Comparison of ENCODE assay signal across 24 mouse cellular contexts in the genomic region with DNA sequence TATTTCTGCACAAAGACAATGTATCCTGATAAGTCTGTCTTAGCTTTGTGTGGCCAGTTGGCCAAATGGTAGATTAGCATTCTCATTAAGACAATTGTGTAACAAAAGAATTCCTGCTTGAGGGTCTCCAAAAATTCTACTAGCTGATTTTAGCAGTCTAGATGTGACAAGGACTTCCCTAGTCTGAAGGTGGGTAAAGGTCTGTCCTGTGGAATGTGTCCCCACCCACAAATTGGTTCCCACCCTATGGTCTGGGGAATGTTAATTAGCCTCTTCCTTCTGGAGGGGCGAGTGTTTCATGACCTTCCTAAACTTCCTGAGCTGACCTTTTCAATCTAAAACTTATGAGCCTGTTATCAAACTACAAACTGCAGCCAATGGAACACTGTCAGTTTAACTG.
"Had no signal": no experiment of that assay in that cellular context is flagged by ENCODE, and none has a peak within 500 bp of the region (broad histone marks: within the 10 kb centered on the region; RNA-seq: fewer than 3 reads in every experiment).

No protein-coding gene starts in this region.

- H3K9me3 ChIP-seq: heart, embryonic 13.5 days; heart, embryonic 15.5 days; hindbrain, embryonic 13.5 days; hindbrain, embryonic 15.5 days; kidney, embryonic 15.5 days; limb, embryonic 10.5 days; limb, embryonic 12.5 days; liver, embryonic 13.5 days had no signal

- H3K27me3 ChIP-seq: heart, embryonic 13.5 days; heart, embryonic 15.5 days; hindbrain, embryonic 13.5 days; hindbrain, embryonic 15.5 days; kidney, embryonic 15.5 days; limb, embryonic 12.5 days; liver, embryonic 13.5 days had no signal

- H3K36me3 ChIP-seq: heart, embryonic 13.5 days; heart, embryonic 15.5 days; hindbrain, embryonic 13.5 days; hindbrain, embryonic 15.5 days; kidney, embryonic 15.5 days; limb, embryonic 10.5 days; limb, embryonic 12.5 days; liver, embryonic 13.5 days had no signal

- H3K27ac ChIP-seq: heart, adult 2 months; heart, embryonic 13.5 days; heart, embryonic 15.5 days; hindbrain, embryonic 13.5 days; hindbrain, embryonic 15.5 days; hindbrain, postnatal 0 days; kidney, embryonic 15.5 days; kidney, postnatal 0 days; limb, embryonic 10.5 days; limb, embryonic 12.5 days; liver, embryonic 13.5 days had no signal

- H3K9ac ChIP-seq: heart, embryonic 13.5 days; heart, embryonic 15.5 days; hindbrain, embryonic 13.5 days; hindbrain, embryonic 15.5 days; kidney, embryonic 15.5 days; limb, embryonic 12.5 days; liver, embryonic 13.5 days had no signal

- H3K4me1 ChIP-seq: heart, embryonic 13.5 days; heart, embryonic 15.5 days; hindbrain, embryonic 13.5 days; hindbrain, embryonic 15.5 days; kidney, embryonic 15.5 days; limb, embryonic 10.5 days; limb, embryonic 12.5 days; liver, embryonic 13.5 days had no signal

- DNase-seq: gastrocnemius, postnatal 14 days; gastrocnemius, postnatal 36 days; heart, adult 11 months; heart, adult 2 months; heart, postnatal 14 days; heart, postnatal 36 days; kidney, adult 11 months; kidney, adult 2 months; kidney, adult 9 months; kidney, postnatal 14 days; kidney, postnatal 36 days; layer of hippocampus, adult 9-11 months; layer of hippocampus, postnatal 36 days; liver; liver, embryonic 13.5 days had no signal

- H3K4me3 ChIP-seq: heart, adult 2 months; heart, embryonic 13.5 days; heart, embryonic 15.5 days; hindbrain, embryonic 13.5 days; hindbrain, embryonic 15.5 days; kidney, embryonic 15.5 days; limb, embryonic 10.5 days; limb, embryonic 12.5 days; liver, embryonic 13.5 days had no signal
